Mouse (Mus musculus): Measurements from ENCODE around the gene Pigw.
"Not testable (repeated sequence)": the region's sequence is repeated elsewhere in the genome, so short reads cannot be mapped to it uniquely, and the experiment has no call there.

The Pigw gene

GRCm38 (mm10) chr11:84879007-84879771 lies 896 bp downstream of the Pigw start:
- no peak for DNase-seq (ENCODE audit: low spot score)

GRCm38 (mm10) chr11:84876020-84876419 lies 4.1 kb downstream of the Pigw start:
- DNase-seq (ENCODE audit: low spot score): not testable (repeated sequence)

- DNase-seq (ENCODE audit: low spot score): no peak
Observed at GRCm38 (mm10) chr11:84873042-84873833, 6.8 kb downstream of the Pigw start.

GRCm38 (mm10) chr11:84871548-84872069 lies 8.5 kb downstream of the Pigw start:
- DNase-seq (ENCODE audit: low spot score): no peak

GRCm38 (mm10) chr11:84871046-84871445 lies 9.0 kb downstream of the Pigw start:
- DNase-seq (ENCODE audit: low spot score): no peak

GRCm38 (mm10) chr11:84870337-84871043 lies 9.6 kb downstream of the Pigw start, which contains the start of gene Ggnbp2:
Ggnbp2 (minus strand) TSS chr11:84870817.
- DNase-seq (ENCODE audit: low spot score): peak; percentile 88

GRCm38 (mm10) chr11:84869537-84870232 lies 10.4 kb downstream of the Pigw start:
- peak; percentile 93 for DNase-seq (ENCODE audit: low spot score)

GRCm38 (mm10) chr11:84868786-84869259 lies 11.3 kb downstream of the Pigw start:
- no peak for DNase-seq (ENCODE audit: low spot score)

GRCm38 (mm10) chr11:84867586-84867985 lies 12.5 kb downstream of the Pigw start:
- DNase-seq (ENCODE audit: low spot score): no peak

GRCm38 (mm10) chr11:84865268-84865667 lies 14.8 kb downstream of the Pigw start:
- no peak for DNase-seq (ENCODE audit: low spot score)

GRCm38 (mm10) chr11:84855285-84855684 lies 24.8 kb downstream of the Pigw start:
- DNase-seq (ENCODE audit: low spot score): no peak

GRCm38 (mm10) chr11:84847475-84848090 lies 32.5 kb downstream of the Pigw start:
- no peak for DNase-seq (ENCODE audit: low spot score)

- DNase-seq (ENCODE audit: low spot score): no peak
Observed at GRCm38 (mm10) chr11:84846741-84847474, 33.2 kb downstream of the Pigw start.

GRCm38 (mm10) chr11:84839330-84839729 lies 40.8 kb downstream of the Pigw start:
- no peak for DNase-seq (ENCODE audit: low spot score)

GRCm38 (mm10) chr11:84829495-84829894 lies 50.6 kb downstream of the Pigw start:
- not testable (repeated sequence) for DNase-seq (ENCODE audit: low spot score)

GRCm38 (mm10) chr11:84828516-84829399 lies 51.3 kb downstream of the Pigw start, which contains the start of gene Dhrs11:
Dhrs11 (minus strand) TSS chr11:84828994.
- peak; percentile 95 for DNase-seq (ENCODE audit: low spot score)

- no peak for DNase-seq (ENCODE audit: low spot score)
Observed at GRCm38 (mm10) chr11:84827901-84828503, 52.1 kb downstream of the Pigw start.

- DNase-seq (ENCODE audit: low spot score): no peak
Observed at GRCm38 (mm10) chr11:84827492-84827891, 52.6 kb downstream of the Pigw start.

Measured in ovary, postnatal 14 days (tissue).